Mouse (Mus musculus) kidney, postnatal 36 days (tissue): ENCODE results near the gene Olfr76.
"Not testable (repeated sequence)": the region's sequence is repeated elsewhere in the genome, so short reads cannot be mapped to it uniquely, and the experiment has no call there.

Source experiments
- DNase-seq, 2 experiments: peaks; one replicate each; pipeline ENCODE4 v3.0.0; 2021 to 2022; ENCODE audit warnings: mixed read lengths in 2 of 2

Olfr76 gene

DNA sequence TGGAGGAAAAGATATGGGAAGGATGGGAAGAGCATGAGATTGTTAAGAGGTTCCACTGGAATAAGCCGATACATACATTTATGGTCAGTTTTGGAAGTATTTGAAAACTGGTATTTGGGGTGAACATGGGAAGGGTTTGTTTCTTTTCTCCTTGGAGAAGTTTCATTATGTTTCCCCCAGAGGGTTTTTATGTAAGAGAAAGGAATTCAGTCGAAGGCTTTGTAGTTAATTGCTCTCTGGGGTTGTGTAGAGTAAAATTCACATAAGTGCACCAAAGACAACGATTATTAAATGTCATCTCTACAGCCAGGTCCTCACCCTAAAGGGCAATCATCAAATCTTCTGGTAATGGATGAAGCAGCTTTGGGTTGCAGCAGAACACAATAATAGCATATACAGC lies at the start of gene Olfr76:
TSS of gene Olfr76 (minus strand) at position 101 of the 400 bp plus-strand sequence.
- no peak for DNase-seq

DNA sequence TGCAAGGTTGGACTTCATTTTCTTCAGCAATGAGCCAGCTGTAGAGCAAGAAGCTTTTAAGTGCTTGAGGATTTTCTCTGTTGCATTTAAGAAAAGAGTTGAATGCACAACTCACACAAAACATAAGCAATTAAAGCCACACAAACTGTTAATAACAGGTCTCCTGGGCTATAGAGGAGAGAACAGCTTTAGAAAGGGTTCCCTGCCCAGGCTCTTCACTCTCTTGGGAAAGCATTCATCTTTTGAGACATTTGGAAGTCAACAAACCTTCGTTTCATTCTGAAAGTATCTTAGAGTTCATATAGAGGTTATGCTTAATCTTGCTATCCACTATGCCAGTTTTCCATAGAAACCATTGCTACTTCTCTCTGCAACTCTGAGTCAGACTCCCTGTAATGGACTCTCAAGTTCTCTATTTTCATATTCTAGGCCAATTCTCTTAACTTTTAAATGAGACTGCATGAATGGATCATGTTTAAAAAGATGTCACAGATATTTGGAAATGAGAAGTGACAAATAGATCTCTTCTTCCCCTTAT lies 47.1 kb upstream of the Olfr76 start, which contains the start of gene Olfr1555-ps1:
TSS of gene Olfr1555-ps1 (minus strand) at position 51 of the 538 bp plus-strand sequence.
- not testable (repeated sequence) for DNase-seq

- no peak for DNase-seq
These were observed 22.4 kb upstream of the Olfr76 start for GRCm38 (mm10) chr19:12145452-12145851.

DNA sequence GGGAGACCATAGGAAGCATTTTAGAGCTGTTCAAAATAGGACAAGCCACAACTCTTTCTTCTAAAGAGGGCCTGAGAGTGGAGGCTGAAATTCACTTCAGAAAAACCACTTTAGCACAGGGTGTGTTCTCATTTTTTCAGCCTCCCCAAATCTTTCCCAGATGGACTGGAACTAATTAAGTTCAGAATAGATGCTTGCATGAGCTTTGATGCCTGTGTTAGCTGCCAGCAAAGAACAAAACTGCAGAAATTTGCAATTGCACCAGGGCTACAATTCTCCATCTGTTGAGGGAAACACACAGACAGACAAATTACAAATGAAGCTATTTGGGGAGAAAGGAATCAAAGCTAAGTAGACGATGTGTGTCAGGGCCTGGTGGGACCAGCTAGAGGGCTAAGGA lies 20.4 kb upstream of the Olfr76 start:
- DNase-seq = no peak

- peak; percentile 6 to 40 for DNase-seq
These were observed 11.3 kb upstream of the Olfr76 start for GRCm38 (mm10) chr19:12134289-12134688.

- no peak for DNase-seq
These were observed 6.5 kb downstream of the Olfr76 start for GRCm38 (mm10) chr19:12116464-12116863.

- DNase-seq = no peak
These were observed 7.2 kb downstream of the Olfr76 start, which contains the start of gene Olfr1428 for GRCm38 (mm10) chr19:12115797-12116196. Gene Olfr1428 (minus strand): TSS chr19:12115897.

- DNase-seq = no peak
These were observed 9.2 kb downstream of the Olfr76 start for GRCm38 (mm10) chr19:12113807-12114206.

DNA sequence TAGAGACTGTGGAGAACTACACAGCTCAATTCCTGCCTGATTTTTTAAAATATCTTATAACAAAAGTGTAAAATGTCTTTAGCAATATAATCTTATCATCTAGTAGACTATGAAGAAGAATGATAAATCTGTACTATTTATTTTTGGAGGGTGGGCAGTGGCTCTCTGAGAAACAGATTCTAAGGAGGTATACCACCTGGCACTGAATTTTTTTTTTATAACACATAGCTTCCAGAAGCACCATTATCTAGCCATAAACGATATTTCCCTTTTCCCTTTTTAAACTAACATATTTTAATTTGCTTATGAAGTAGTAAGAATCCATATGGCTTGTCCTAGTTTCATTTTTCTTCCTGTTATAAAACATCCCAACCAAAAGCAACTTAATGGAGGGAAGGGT lies 18.5 kb downstream of the Olfr76 start:
- DNase-seq = no peak

DNA sequence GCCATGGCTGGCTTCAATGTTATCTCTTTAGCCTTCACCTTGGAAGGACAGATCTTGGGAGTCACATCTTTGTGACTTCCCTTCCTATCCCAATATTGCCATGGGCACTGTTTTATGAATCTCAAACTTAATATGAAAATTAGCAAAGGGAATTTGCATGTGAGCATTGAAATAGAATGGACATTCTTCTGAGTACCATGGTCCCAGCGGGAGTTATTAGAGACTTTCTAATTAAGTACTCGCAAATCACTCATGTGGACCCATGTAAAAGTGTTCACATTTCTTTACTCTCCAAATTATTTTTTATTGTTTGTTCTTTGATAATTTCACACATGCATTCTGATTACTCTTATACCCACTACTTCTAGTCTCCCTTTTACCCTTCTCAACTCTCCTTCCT lies 19.8 kb downstream of the Olfr76 start, which contains the start of gene Olfr1427:
TSS of gene Olfr1427 (minus strand) at position 101 of the 400 bp plus-strand sequence.
- no peak for DNase-seq

GRCm38 (mm10) chr19:12091913-12092312 lies 31.1 kb downstream of the Olfr76 start, which contains the start of gene Olfr1426:
Gene Olfr1426 (minus strand): TSS chr19:12092013.
- DNase-seq = no peak

- not testable (repeated sequence) for DNase-seq
These were observed 45.4 kb downstream of the Olfr76 start, which contains the start of gene Olfr1425 for GRCm38 (mm10) chr19:12077631-12078030. Gene Olfr1425 (minus strand): TSS chr19:12077731.

DNA sequence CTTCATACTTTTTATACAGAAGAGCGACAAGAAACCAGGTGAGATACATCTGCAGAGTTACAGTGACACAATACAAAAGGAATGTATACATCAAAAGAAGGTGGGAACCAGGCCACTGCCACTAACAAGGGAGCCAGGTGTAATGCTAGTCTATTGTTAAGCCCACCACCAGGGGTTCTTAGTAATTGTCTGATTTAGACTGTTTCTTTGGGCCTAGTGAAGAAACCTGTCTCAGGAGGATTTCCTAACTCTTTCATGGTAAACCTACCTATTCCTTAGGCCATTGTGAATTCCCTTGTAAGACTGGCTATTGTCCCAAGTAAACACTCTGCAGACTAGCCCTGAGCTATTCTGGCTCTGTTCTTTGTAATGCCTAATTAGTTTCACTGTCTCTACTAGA lies 53.5 kb downstream of the Olfr76 start:
- DNase-seq = not testable (repeated sequence)
